Comparison of ENCODE assay signal across 18 mouse cellular contexts in genomic region chr7:120873083-120873482, GRCm38 (mm10). TPM values are rescaled to one million over a fixed set of nuclear protein-coding genes. Genes with fewer than 3 reads are reported as not detected.
DNase-seq lines count a peak whose midpoint lies in the region; ATAC-seq and TF ChIP-seq lines count a peak whose summit lies in the region.
"Had no signal": no experiment of that assay in that cellular context is flagged by ENCODE, and none has a peak within 500 bp of the region (broad histone marks: within the 10 kb centered on the region; RNA-seq: fewer than 3 reads in every experiment).

No protein-coding gene starts in this region.

- no peak overlapping the region for H3K4me2 ChIP-seq in liver, embryonic 15.5 days
- H3K4me2 ChIP-seq: forebrain, embryonic 15.5 days; limb, embryonic 13.5 days; midbrain, embryonic 12.5 days; neural tube, embryonic 13.5 days had no signal

- no peak for TF ChIP-seq CTCF in gastrocnemius, adult 2 months (IDR thresholded peaks at IDR 0.05)

- no peak overlapping the region for H3K9ac ChIP-seq in liver, embryonic 15.5 days
- H3K9ac ChIP-seq: forebrain, embryonic 15.5 days; limb, embryonic 13.5 days; midbrain, embryonic 12.5 days; neural tube, embryonic 13.5 days had no signal

- peak overlapping the region; percentile 76 for H3K27ac ChIP-seq in gastrocnemius, adult 2 months
- H3K27ac ChIP-seq in liver, embryonic 15.5 days (replicated peaks), result peak overlapping the region; percentile 96
- H3K27ac ChIP-seq: forebrain, embryonic 15.5 days; limb, embryonic 13.5 days; midbrain, embryonic 12.5 days; neural tube, embryonic 13.5 days had no signal

- H3K36me3 ChIP-seq in liver, embryonic 15.5 days (replicated peaks), result peaks cover 68% of the 10 kb centered on the region
- H3K36me3 ChIP-seq: forebrain, embryonic 15.5 days; midbrain, embryonic 12.5 days; neural tube, embryonic 13.5 days had no signal

- H3K9me3 ChIP-seq in liver, embryonic 15.5 days (replicated peaks), result no peaks in the 10 kb centered on the region
- H3K9me3 ChIP-seq: forebrain, embryonic 15.5 days; limb, embryonic 13.5 days; midbrain, embryonic 12.5 days; neural tube, embryonic 13.5 days had no signal

- peaks cover 91% of the 10 kb centered on the region for H3K4me1 ChIP-seq in liver, embryonic 15.5 days (replicated peaks)
- H3K4me1 ChIP-seq: forebrain, embryonic 15.5 days; midbrain, embryonic 12.5 days had no signal

- peak; percentile 63 for DNase-seq in gastrocnemius, adult 2 months
- no peak for DNase-seq in gastrocnemius, postnatal 14 days
- DNase-seq in kidney, adult 9 months, result peak; percentile 11
- DNase-seq in kidney, adult 11 months, result no peak
- DNase-seq in gastrocnemius, postnatal 25 days, result peak; percentile 44
- DNase-seq in urinary bladder, postnatal 25 days (ENCODE audit: low spot score), result no peak
- DNase-seq in frontal cortex, adult 2 months (ENCODE audit: extremely low spot score in 1 of 2, low spot score in 1 of 2), result no peak
- DNase-seq: adrenal gland, postnatal 10 days; cerebellum, adult 11-12 months; cerebellum, postnatal 36 days; right cerebral cortex, postnatal 25 days; thymus, postnatal 25 days had no signal

- WGBS in liver, embryonic 15.5 days (ENCODE audit: insufficient replicate concordance), result 86% methylated on average over 12 of the region's 12 CpGs

- no peak overlapping the region for H3K4me3 ChIP-seq in gastrocnemius, adult 2 months
- H3K4me3 ChIP-seq in liver, embryonic 15.5 days (replicated peaks), result no peak overlapping the region
- H3K4me3 ChIP-seq: forebrain, embryonic 15.5 days; limb, embryonic 13.5 days; midbrain, embryonic 12.5 days; neural tube, embryonic 13.5 days had no signal

- ATAC-seq in liver, embryonic 15.5 days (ENCODE audit: insufficient read depth), result no peak
- ATAC-seq: forebrain, embryonic 15.5 days had no signal

- no peaks in the 10 kb centered on the region for H3K27me3 ChIP-seq in liver, embryonic 15.5 days
- H3K27me3 ChIP-seq: CH12.LX; forebrain, embryonic 15.5 days; limb, embryonic 13.5 days; midbrain, embryonic 12.5 days; neural tube, embryonic 13.5 days had no signal

- intact Hi-C loops in gastrocnemius, adult 2 months (cut with DNase I), result no loop called here
- intact Hi-C loops in gastrocnemius, postnatal 14 days (cut with DNase I; ENCODE audit: low total_unique reads), result no loop called here

RNA-seq across cellular contexts. Expression of gene Eef2k, which starts 30.5 kb away (rescaled TPM):
- 10 to 100 TPM; 53.1 to 88.8 TPM for total RNA-seq in gastrocnemius, adult 2 months (2021)
- total RNA-seq in gastrocnemius, postnatal 14 days (2021), result 10 to 100 TPM; 50.3 to 61.8 TPM
- 10 to 100 TPM; 39.3 to 56.2 TPM for total RNA-seq in gastrocnemius, postnatal 25 days (2021)
- polyA plus RNA-seq in liver, embryonic 15.5 days (2015; fragmentation: Nextera tagmentation; extraction: Ambion mirVana), result 42.8 and 50.4 TPM in 2 replicates
- polyA plus RNA-seq in frontal cortex, adult 2 months (2012; rRNA removed), result 30.5 and 35.3 TPM in 2 replicates

RNA-seq across cellular contexts. Expression of gene Polr3e, which starts 44.5 kb away (rescaled TPM):
- total RNA-seq in gastrocnemius, adult 2 months (2021), result 10 to 100 TPM in 1 of 2 experiments, 1 to 10 TPM in 1; 8.8 to 11.0 TPM
- 10 to 100 TPM; 12.3 TPM for total RNA-seq in gastrocnemius, postnatal 14 days (2021)
- 10 to 100 TPM in 1 of 2 experiments, 1 to 10 TPM in 1; 9.0 to 11.0 TPM for total RNA-seq in gastrocnemius, postnatal 25 days (2021)
- polyA plus RNA-seq in liver, embryonic 15.5 days (2015; fragmentation: Nextera tagmentation; extraction: Ambion mirVana), result 12.8 and 13.4 TPM in 2 replicates
- 28.2 and 30.9 TPM in 2 replicates for polyA plus RNA-seq in frontal cortex, adult 2 months (2012; rRNA removed)

Comparison
In these comparisons a context has a peak if more than half of its experiments do, and no peak if none do; other contexts are left out.
1. DNase-seq: peak in gastrocnemius, adult 2 months (single experiment), kidney, adult 9 months (single experiment) and gastrocnemius, postnatal 25 days (single experiment); none in gastrocnemius, postnatal 14 days (single experiment), kidney, adult 11 months (single experiment), urinary bladder, postnatal 25 days (single experiment) and frontal cortex, adult 2 months (0 of 2).